In genomic region chr9:110071011-110071410, GRCm38 (mm10) we compare ENCODE assay signal across 16 mouse cellular contexts. TPM values are rescaled to one million over a fixed set of nuclear protein-coding genes. Genes with fewer than 3 reads are reported as not detected.
DNase-seq lines count a peak whose midpoint lies in the region; ATAC-seq lines count a peak whose summit lies in the region.
"Had no signal": no experiment of that assay in that cellular context is flagged by ENCODE, and none has a peak within 500 bp of the region (broad histone marks: within the 10 kb centered on the region; RNA-seq: fewer than 3 reads in every experiment).

No protein-coding gene starts in this region.

- no peaks in the 10 kb centered on the region for H3K9me3 ChIP-seq in forebrain, embryonic 13.5 days (replicated peaks)
- no peaks in the 10 kb centered on the region for H3K9me3 ChIP-seq in forebrain, embryonic 11.5 days (ENCODE audit: control insufficient read depth, low read length)
- H3K9me3 ChIP-seq in heart, embryonic 13.5 days = no peaks in the 10 kb centered on the region
- H3K9me3 ChIP-seq in heart, embryonic 11.5 days (replicated peaks; ENCODE audit: control insufficient read depth, low read length) = no peaks in the 10 kb centered on the region
- H3K9me3 ChIP-seq: embryonic facial prominence, embryonic 13.5 days; hindbrain, embryonic 12.5 days had no signal

- no peak overlapping the region for H3K9ac ChIP-seq in forebrain, embryonic 13.5 days
- H3K9ac ChIP-seq in forebrain, embryonic 11.5 days (ENCODE audit: low read length) = no peak overlapping the region
- no peak overlapping the region for H3K9ac ChIP-seq in heart, embryonic 13.5 days
- no peak overlapping the region for H3K9ac ChIP-seq in heart, embryonic 11.5 days (ENCODE audit: low read depth, low read length)
- H3K9ac ChIP-seq: embryonic facial prominence, embryonic 13.5 days; hindbrain, embryonic 12.5 days had no signal

- H3K27me3 ChIP-seq in forebrain, embryonic 13.5 days = no peaks in the 10 kb centered on the region
- H3K27me3 ChIP-seq in forebrain, embryonic 11.5 days (ENCODE audit: control insufficient read depth, insufficient read depth, low read length) = no peaks in the 10 kb centered on the region
- H3K27me3 ChIP-seq in heart, embryonic 13.5 days (replicated peaks) = no peaks in the 10 kb centered on the region
- H3K27me3 ChIP-seq in heart, embryonic 11.5 days (ENCODE audit: control insufficient read depth, insufficient read depth, low read length) = no peaks in the 10 kb centered on the region
- H3K27me3 ChIP-seq: embryonic facial prominence, embryonic 13.5 days; hindbrain, embryonic 12.5 days had no signal

- H3K36me3 ChIP-seq in forebrain, embryonic 13.5 days (ENCODE audit: poor library complexity, severe bottlenecking) = peaks cover 85% of the 10 kb centered on the region
- peaks cover 5% of the 10 kb centered on the region; the same call in 1 of the 2 replicates for H3K36me3 ChIP-seq in forebrain, embryonic 11.5 days (ENCODE audit: control insufficient read depth, insufficient read depth, low read length)
- peaks cover 93% of the 10 kb centered on the region for H3K36me3 ChIP-seq in heart, embryonic 13.5 days
- peaks cover 24% of the 10 kb centered on the region for H3K36me3 ChIP-seq in heart, embryonic 11.5 days (ENCODE audit: control insufficient read depth, insufficient read depth, low read length)

- WGBS in forebrain, embryonic 13.5 days = 91% methylated on average over 4 of the region's 4 CpGs
- WGBS in forebrain, embryonic 11.5 days = 89% methylated on average over 4 of the region's 4 CpGs
- 70% methylated on average over 4 of the region's 4 CpGs for WGBS in heart, embryonic 13.5 days
- WGBS in heart, embryonic 11.5 days (ENCODE audit: insufficient replicate concordance) = 73% methylated on average over 4 of the region's 4 CpGs

- peak overlapping the region; percentile 8; the same call in 1 of the 2 replicates for H3K27ac ChIP-seq in forebrain, embryonic 13.5 days
- H3K27ac ChIP-seq in forebrain, embryonic 11.5 days (ENCODE audit: low read depth, low read length) = no peak overlapping the region
- peak overlapping the region; percentile 43 for H3K27ac ChIP-seq in heart, embryonic 13.5 days (replicated peaks)
- no peak overlapping the region for H3K27ac ChIP-seq in heart, embryonic 11.5 days (ENCODE audit: low read depth, low read length)
- H3K27ac ChIP-seq: embryonic facial prominence, embryonic 13.5 days; hindbrain, embryonic 12.5 days had no signal

- no peak for DNase-seq in forebrain, embryonic 11.5 days (ENCODE audit: low spot score)
- DNase-seq in 3T3-L1 (ENCODE audit: low read depth, low spot score) = peak; percentile 52
- DNase-seq in brain, adult 2 months (ENCODE audit: low read depth, low spot score) = peak; percentile 49
- DNase-seq in spleen, adult 18-20 months = no peak
- no peak for DNase-seq in spleen, postnatal 10 days (ENCODE audit: low spot score in 2 of 2)
- DNase-seq: B cell, adult 2 months; lung, adult 18-20 months; right cerebral cortex, postnatal 25 days; thymus, adult 2 months had no signal

- H3K4me3 ChIP-seq in forebrain, embryonic 13.5 days = no peak overlapping the region
- H3K4me3 ChIP-seq in forebrain, embryonic 11.5 days (ENCODE audit: low read depth, low read length) = no peak overlapping the region
- H3K4me3 ChIP-seq in heart, embryonic 13.5 days = no peak overlapping the region
- H3K4me3 ChIP-seq in heart, embryonic 11.5 days (ENCODE audit: low read depth, low read length) = no peak overlapping the region
- H3K4me3 ChIP-seq: embryonic facial prominence, embryonic 13.5 days; hindbrain, embryonic 12.5 days had no signal

- no peak for ATAC-seq in forebrain, embryonic 13.5 days
- no peak for ATAC-seq in forebrain, embryonic 11.5 days (replicated peaks; ENCODE audit: low FRiP score)
- ATAC-seq in heart, embryonic 13.5 days (ENCODE audit: extremely low read depth, insufficient number of reproducible peaks, low FRiP score, low TSS enrichment) = no peak
- ATAC-seq in heart, embryonic 11.5 days (replicated peaks; ENCODE audit: insufficient number of reproducible peaks, low FRiP score, low TSS enrichment) = no peak
- ATAC-seq: inflammation-experienced regulatory T-cells, adult 6 months had no signal

- H3K4me1 ChIP-seq in forebrain, embryonic 13.5 days = peaks cover 13% of the 10 kb centered on the region
- H3K4me1 ChIP-seq in forebrain, embryonic 11.5 days (replicated peaks; ENCODE audit: control insufficient read depth, insufficient read depth, low read length) = no peaks in the 10 kb centered on the region
- H3K4me1 ChIP-seq in heart, embryonic 13.5 days = peaks cover 16% of the 10 kb centered on the region
- no peaks in the 10 kb centered on the region for H3K4me1 ChIP-seq in heart, embryonic 11.5 days (ENCODE audit: control insufficient read depth, insufficient read depth, low read length)
- H3K4me1 ChIP-seq: embryonic facial prominence, embryonic 13.5 days; hindbrain, embryonic 12.5 days had no signal

- no peak overlapping the region for H3K4me2 ChIP-seq in forebrain, embryonic 13.5 days
- H3K4me2 ChIP-seq in forebrain, embryonic 11.5 days (ENCODE audit: low read depth, low read length, severe bottlenecking) = no peak overlapping the region
- no peak overlapping the region for H3K4me2 ChIP-seq in heart, embryonic 13.5 days
- H3K4me2 ChIP-seq in heart, embryonic 11.5 days = no peak overlapping the region
- H3K4me2 ChIP-seq: embryonic facial prominence, embryonic 13.5 days; hindbrain, embryonic 12.5 days; liver, embryonic 11.5 days had no signal

RNA-seq across cellular contexts. Expression of gene Smarcc1, which starts 46.5 kb away (rescaled TPM):
- polyA plus RNA-seq in forebrain, embryonic 13.5 days (2015; fragmentation: Nextera tagmentation; extraction: Ambion mirVana) = 181 and 186 TPM in 2 replicates
- polyA plus RNA-seq in forebrain, embryonic 11.5 days (2014; fragmentation: Nextera tagmentation; extraction: Ambion mirVana) = 181 and 190 TPM in 2 replicates
- 76.9 TPM in 2 replicates for polyA plus RNA-seq in heart, embryonic 13.5 days (2015; fragmentation: Nextera tagmentation; extraction: Ambion mirVana)
- 59.1 and 112 TPM in 2 replicates for polyA plus RNA-seq in heart, embryonic 11.5 days (2014; fragmentation: Nextera tagmentation; extraction: Ambion mirVana)

RNA-seq across cellular contexts. Expression of gene Dhx30, which starts 46.6 kb away (rescaled TPM):
- polyA plus RNA-seq in forebrain, embryonic 13.5 days (2015; fragmentation: Nextera tagmentation; extraction: Ambion mirVana) = 206 and 217 TPM in 2 replicates
- 186 and 198 TPM in 2 replicates for polyA plus RNA-seq in forebrain, embryonic 11.5 days (2014; fragmentation: Nextera tagmentation; extraction: Ambion mirVana)
- polyA plus RNA-seq in heart, embryonic 13.5 days (2015; fragmentation: Nextera tagmentation; extraction: Ambion mirVana) = 98.0 and 98.2 TPM in 2 replicates
- polyA plus RNA-seq in heart, embryonic 11.5 days (2014; fragmentation: Nextera tagmentation; extraction: Ambion mirVana) = 107 and 108 TPM in 2 replicates

Comparison
In these comparisons a context has a peak if more than half of its experiments do, and no peak if none do; other contexts are left out.
1. H3K27ac ChIP-seq: peak in forebrain, embryonic 13.5 days (single experiment) and heart, embryonic 13.5 days (single experiment); none in forebrain, embryonic 11.5 days (single experiment) and heart, embryonic 11.5 days (single experiment).
2. DNase-seq: peak in 3T3-L1 (single experiment) and brain, adult 2 months (single experiment); none in forebrain, embryonic 11.5 days (single experiment), spleen, adult 18-20 months (0 of 2) and spleen, postnatal 10 days (0 of 2).